Mouse (Mus musculus) CD4-positive, CD25-positive, alpha-beta regulatory T cell, adult 4 months (primary cell): Measurements from ENCODE around the gene Tsga13. TPM values are rescaled to one million over a fixed set of nuclear protein-coding genes. Genes with fewer than 3 reads are reported as not detected.

Source experiments
- ATAC-seq: one replicate; pipeline ENCODE4 v1.8.0; 2017
- polyA plus RNA-seq, 2 experiments: library from polyadenylated mRNA; unstranded; fragments of 100-300 nt; shearing (Covaris generic); gene quantifications; one replicate each; pipeline ENCODE4 v1.2.1; 2017

Gene Tsga13
- polyA plus RNA-seq, 2 experiments from 2014 or later: not detected

- no peak for ATAC-seq
These were observed 59.4 kb downstream of the Tsga13 start for GRCm38 (mm10) chr6:30855956-30856355.

GRCm38 (mm10) chr6:30855205-30855604 lies 60.2 kb downstream of the Tsga13 start:
- no peak for ATAC-seq

- no peak for ATAC-seq
These were observed 65.6 kb downstream of the Tsga13 start for GRCm38 (mm10) chr6:30849818-30850217.

Other genes with a start within 250 kb of the Tsga13 start
- gene Cep41, start 221.8 kb downstream of the Tsga13 start, polyA plus RNA-seq: 10 to 100 TPM; 11.3 to 12.6 TPM
- gene Mest, start 192.0 kb downstream of the Tsga13 start, polyA plus RNA-seq: 1 to 10 TPM; 1.2 to 1.6 TPM
- gene Copg2, start 18.8 kb downstream of the Tsga13 start, polyA plus RNA-seq: 10 to 100 TPM; 19.5 to 46.4 TPM
- under 1 TPM in 1 of 2 experiments, not detected in 1; 0.17 TPM for gene Klf14, start 43.5 kb upstream of the Tsga13 start, polyA plus RNA-seq